Mouse (Mus musculus) embryo, embryonic 11 days (tissue): ENCODE measurements at regions not wholly inside any gene's neighbourhood (a gene's known extent, or its start where the extent isn't known, plus 50 kb on each side); places are given as distances from the start of the nearest gene placed in this dataset.

Experiments
- DNase-seq: peaks from one replicate; pipeline ENCODE4 v3.0.0-alpha.2; 2015

DNA sequence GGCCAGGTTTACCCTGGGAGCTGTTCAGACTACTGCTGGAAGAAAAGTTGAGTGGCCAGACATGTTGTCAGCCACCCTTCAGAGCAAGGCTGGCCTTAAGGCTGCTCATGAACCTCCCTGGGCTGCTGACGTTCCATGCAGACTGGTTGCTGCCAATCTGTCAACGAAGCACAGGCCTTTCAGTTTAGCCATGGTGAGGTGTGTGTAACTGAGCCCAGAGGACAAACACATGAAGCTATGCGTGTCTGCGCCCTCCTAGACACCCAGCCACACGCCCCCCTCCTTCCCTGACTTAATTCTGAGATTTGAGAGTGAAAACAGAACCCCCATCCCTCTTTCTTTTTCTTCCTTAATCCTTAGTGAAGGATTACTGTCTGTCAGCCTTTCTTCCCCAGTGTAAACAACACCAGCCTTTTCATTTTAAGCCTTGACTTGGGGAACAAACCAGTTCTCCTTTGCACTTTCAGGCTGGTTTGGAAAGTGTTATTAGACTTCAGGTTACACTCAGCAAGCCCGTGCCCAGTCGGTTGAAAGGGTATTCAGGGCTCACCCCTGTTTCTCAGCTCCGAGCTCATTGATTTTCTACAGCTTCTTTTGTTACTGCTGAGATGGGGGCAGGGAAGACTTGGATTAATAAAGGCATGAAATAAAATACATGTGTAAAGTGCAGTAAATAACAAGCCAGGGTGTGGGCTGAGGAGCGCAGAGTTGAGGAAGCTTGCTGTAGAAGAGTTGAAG, 379.4 kb downstream of the Dmrt2 start:
- peak; percentile 16 for DNase-seq

DNA sequence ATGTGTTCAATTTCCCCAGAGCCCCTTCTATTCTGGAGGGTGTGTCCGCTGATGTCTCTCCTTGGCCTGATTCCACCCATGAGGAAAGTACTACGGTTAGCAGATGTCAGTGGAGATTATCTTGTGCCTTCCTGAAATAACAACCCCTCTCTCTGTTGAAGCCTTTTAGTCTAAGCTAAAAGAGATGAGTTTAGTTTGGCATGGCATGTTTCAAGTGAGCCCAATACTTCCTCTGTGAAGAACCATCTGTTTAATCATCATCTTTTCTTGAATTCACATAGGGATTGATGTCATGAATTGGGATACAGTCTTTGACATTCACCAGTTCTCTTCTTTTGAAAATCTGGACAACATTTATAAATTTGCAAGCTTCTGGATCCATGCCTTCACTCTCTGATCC, 387.5 kb downstream of the Dmrt2 start:
- no peak for DNase-seq

DNA sequence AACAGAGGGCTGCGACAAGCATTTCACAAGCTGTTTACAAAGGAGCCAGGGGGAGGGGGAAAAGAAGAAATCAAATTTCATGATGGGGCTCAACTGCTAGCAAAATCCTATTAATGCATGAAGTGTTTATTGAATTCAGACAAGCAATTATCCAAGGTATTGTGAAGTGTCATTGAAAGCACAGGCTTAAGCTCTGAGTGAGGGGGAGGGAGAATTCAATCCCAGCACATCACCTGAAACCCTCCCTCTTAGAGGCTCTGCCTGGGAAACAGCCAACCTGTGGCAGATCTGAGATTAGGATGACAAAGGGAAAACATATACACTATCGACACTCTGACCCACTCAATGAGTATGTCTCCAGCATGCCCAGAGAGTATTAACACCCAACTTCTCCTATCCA, 396.3 kb downstream of the Dmrt2 start:
- no peak for DNase-seq

DNA sequence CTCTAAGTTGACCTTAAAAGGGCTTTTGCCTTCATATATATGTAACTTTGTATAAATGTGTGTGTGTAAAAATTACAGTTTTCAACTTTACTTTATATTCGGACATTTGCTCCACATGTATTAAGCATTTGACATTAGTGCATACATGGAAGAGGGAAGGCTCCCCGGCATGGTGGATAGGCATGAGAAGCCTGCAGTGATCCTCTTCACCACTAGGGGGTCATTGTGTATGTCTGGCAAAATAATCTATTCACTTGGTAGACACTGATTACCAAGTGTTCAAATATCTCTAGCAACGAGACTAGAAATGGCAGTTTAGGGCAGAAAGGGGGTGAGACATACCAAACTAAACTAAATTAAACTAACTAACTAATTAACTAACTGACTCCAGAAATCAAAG, 397.7 kb downstream of the Dmrt2 start:
- DNase-seq = no peak

DNA sequence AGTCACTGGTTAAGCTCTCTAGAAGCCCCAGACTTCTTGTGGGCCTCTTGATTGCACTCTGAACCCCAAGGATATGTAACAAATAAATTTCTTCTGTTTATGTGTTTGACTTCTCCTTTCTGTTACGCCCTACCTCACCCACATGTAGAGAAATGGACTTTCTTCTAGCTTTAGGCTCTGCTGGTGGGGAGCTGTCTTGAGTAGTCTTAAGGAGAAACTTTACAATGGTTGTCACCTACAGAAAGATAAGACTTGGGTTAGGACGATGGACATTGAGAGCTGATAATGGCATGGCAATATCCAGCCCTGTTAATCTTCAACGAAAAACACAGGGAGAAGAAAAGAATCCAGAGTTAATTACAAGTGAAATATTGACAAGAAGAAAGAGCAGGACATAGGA, 416.1 kb downstream of the Dmrt2 start:
- no peak for DNase-seq

DNA sequence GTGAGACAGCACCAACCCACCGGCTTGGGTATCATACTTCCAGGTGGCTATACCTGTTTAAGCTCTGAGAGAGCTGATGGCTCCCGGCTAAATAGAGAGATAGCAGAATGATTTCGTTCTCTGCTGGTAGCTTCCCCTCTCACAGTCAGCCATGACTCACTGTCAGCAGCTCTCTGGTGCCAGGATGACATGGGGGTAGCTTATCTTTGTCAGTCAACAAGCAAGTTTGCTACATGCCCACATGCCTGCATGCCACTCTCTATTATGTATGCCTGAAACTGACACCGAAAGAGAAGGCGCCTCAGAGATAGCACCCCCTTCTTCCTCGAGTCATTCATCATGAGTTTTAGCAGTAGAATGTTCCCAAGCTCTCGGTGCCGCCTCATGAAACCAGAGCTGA, 419.2 kb downstream of the Dmrt2 start:
- no peak for DNase-seq

DNA sequence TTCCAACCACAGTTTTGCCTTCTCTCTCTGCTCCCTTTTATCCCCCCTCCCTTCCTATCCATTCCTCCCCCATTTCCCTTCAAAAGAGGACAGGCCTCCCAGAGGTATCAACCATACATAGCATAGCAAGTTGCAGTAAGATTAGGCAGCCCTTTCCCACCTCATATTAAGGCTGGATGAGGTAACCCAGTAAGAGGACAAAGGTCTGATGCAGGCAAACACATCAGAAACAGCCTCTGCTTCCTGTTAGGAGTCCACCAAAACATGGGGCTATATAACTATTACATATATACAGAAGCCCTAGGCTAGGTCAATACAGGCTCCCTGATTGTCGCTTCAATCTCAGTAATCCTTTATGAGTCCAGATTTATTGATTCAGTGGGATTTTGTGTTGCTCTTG, 421.6 kb downstream of the Dmrt2 start:
- DNase-seq = no peak

DNA sequence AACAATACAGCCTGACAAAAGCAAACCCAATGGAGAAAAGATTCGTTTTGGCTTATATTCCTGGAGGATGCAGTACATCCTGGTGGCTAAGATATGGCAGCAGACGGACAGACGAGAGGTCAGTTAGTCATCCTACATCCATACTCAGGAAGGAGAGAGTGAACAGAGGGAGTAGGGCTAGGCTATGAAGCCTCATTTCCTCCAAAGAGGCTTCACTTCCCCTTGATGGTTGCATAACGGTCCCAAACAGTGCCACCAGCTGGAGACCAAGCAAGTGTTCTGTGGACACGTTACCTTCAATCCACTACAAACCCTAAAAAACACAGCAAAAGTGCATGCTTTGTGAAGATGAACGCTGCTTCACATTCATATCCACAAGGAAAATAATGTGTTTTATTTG, 442.1 kb downstream of the Dmrt2 start:
- DNase-seq = no peak

DNA sequence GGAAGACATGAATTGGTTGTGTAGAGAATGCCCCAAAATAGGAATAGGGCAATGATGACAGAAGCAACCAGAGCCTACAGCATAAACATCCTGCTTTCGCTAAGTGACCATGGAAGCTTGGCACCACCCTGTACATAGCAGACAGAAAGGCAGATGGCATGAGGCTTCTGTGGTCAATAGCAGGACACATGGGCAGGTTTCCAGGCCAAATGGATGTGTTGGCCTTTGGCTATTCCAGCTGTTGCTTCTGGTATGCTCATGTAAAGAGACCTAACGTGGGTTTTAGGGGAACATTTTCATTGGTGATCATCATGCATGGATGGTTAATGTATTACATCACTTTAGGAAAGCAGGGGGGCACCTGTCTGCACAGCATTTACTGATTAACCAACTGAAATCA, 456.2 kb downstream of the Dmrt2 start:
- DNase-seq = no peak

DNA sequence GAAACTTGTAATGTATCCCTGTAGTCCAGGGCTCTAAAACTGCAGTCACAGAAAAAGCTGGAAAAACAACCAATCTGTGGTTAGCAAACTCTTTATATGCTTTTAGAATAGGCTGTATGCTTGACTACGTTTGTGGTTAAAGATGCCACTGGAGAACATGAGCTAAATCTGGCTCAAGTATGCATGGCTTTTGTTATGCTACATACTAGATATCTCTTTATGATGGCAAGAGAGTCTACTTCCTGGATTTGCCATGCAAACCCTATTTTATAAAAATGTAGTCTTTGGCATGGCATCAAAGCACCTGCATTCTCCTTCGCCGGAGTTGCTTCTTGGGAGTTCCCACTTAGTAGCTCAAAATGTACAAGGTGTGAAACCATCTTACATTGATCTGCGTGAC, 462.2 kb downstream of the Dmrt2 start:
- no peak for DNase-seq

DNA sequence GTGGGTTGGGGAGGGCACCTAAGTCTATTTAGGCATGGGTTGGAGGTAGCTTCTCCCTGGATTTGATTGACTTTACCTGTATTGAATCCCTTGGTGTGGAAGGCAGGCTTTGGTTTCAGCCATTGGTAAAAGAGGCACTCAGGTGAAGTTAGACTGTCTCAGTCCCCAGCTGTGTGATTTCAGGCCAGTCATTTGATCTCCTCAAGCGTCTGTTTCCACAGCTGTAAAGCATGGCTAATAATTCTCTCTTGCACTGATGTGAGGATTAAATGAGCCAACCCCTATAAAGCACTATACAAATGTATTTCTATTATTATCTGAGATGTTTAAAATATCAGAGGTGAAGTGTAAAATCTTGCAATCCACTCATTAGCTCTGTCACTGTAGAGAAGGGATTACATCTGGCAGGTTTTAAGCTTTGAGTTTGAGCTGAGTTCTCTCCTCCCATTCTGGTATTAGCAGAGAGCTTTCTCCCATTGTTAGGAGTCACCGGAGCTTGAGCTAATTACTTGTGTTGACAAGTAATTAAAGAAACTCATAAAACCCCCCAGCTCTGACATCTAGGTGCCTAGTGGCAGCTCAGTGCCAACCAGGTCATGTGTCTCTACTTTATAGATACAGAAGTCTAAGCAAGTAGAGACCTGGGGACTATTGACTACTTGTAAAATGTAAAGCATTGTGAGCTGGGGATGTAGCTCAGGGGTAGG, 463.3 kb downstream of the Dmrt2 start:
- DNase-seq = peak; percentile 8

DNA sequence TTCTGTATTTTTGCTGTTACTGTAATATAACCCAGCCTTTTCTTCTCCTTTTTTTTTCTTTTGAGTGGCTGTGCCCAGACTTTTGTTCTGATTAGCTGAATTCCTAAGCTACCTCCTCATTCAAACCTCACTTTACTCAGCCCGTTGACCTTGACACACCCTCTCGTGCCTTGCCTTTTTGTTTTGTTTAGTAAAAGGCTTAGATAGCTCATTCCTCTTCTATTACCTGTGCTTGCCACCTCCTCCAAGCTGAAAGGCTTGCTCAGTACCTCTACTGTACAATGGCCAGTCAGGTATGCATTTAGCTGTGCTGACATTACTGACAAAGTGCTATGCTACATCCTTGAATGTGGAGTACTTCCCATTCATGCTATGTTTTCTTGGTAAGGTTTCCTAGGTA, 464.2 kb upstream of the Smarca2 start:
- DNase-seq = no peak

DNA sequence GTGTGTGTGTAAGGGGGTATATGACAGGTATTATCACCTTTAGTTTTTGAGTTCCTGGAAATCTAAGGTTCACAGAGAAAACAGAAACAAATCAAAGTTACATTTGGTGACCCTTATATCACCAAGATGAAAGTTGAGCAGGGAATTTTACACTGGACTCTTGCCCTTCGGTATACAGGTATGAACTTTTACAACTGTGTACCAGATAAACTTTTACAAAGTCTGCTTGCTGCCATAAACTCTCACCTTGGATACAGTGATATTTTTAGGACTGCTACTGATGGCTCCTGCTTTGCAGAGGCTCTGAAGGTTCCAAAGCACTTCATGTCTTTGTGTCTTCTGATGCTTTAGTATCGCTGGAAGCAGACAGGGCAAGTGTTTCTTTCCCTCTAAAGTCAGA, 461.3 kb upstream of the Smarca2 start:
- DNase-seq = no peak

DNA sequence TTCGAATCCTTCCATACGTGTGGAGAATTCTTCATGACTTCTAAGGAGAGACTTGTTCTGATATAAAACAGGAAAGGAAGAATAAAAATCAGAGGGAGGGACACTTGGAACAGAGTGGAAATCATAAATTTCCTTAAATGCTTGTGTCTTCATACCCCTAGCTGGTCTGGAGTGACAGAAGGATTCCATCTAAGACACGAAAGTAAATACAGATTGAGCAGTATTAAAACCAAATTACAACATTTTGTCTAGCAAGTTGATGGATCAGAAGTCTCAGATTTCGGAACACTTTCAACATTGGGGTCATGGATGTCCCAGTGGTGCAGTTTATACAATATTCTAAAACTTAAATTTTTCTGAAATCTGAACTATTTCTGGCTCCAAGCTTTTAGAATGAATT, 453.6 kb upstream of the Smarca2 start:
- DNase-seq = no peak

DNA sequence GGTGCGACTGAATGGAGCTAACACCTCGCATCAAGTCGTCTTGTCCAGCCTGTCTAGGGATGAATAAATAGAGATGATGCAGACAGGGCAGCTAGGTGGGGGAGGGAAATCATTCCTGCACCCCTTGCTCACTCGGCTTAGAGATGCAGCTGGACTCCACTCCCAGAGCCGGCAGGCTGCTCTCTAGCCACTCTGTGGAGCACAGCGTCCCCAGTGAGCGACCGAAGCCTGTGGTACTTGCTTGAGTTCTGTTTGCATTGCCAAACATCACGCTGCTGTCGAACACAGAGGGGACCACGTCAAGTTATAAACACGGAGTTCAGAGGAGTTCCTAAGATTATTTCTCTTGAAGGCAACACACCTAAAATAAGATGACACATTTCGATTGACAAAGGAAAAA, 439.9 kb upstream of the Smarca2 start:
- peak; percentile 31 for DNase-seq

DNA sequence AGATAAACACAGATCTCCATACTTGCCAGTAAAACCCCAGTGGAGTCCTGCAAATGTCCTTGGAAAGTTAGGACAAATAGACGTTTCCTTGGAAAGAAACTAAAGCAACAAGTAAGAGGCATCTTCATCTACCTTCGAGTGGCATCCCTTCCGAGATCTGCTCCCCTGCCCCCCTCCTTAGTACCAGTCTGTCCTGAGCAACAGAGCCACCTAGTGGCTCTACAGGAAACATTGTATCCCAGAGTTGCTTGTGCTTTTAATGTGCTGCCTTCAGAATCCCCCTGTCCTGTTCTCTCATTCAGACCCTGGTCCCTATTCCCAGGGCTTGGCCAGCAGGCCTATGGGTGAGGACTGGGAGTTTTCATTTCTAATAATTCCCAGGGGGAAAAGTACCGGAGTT, 423.1 kb upstream of the Smarca2 start:
- DNase-seq = peak; percentile 55

DNA sequence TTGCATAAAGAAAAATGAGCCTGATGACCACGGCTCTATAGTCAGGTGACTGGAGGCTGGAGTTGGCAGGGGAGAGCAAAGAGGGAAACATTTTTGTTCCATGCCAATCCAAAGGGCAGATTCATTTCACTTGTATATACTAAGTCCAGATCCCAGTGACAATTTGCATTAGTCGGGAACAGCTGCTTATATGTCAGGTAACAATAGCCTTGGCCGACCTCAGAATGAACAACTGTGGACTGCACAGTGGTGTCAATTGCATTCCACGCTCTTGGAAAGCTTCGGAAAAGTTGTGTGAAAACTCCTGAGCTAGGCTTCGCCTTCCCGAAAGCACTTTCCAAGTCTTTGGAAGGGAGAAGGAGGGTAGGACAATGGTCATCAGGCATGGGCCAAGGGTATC, 419.8 kb upstream of the Smarca2 start:
- DNase-seq = no peak

DNA sequence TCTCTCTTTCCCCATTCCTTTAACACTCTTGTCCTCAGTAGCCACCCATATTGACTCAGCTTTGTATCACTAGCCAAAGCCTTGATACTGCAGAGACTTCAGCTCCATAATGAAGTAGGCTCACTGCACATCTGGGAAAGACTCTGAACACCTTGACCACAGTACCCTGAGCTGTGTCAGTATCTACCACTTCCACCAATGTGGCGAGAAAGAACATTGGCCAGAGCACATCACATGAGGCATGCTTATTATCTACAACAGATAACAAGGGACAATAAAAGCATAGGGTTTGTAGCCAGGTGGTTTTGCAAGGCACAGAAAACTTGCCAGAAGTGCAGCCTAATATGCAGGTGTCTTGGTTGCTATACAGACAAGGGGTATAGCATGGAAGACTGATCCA, 414.0 kb upstream of the Smarca2 start:
- DNase-seq = no peak

DNA sequence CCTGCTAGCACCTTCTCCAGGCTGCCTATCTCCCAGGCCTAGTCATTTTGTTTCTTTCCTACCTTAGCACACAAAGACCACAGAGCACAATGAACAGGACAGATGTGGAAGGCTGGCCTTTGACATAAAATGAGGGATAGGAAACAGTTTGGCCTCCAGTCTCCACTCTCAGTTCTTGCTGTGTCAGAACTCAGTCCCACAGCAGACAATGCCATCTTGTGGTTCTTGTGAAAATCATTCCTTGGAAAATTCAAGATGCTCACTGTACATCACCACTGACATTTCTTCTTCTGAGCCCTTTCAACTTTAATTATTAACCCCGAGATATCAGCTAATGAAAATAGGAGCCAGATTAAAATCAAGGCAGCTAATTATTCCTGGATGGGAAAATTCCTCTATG, 411.2 kb upstream of the Smarca2 start:
- peak; percentile 41 for DNase-seq

DNA sequence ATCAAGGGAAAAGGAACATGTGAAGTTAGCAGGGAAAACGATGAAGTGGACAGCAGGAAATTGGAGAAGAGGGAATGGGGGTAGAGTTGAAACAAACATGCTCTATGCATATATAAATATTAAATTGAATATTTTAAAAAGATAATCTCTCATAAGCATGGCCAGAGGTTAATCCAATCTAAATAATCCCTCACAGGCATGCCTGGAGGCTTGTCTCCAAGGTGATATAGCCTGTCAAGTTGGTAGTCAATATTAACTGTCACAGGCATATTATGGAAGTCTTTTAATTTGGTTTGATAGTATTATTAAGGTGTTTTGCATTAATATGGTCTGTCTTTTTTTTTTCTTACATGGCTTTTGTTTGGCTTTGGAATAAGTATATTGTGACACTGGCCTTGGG, 396.1 kb upstream of the Smarca2 start:
- DNase-seq = no peak

DNA sequence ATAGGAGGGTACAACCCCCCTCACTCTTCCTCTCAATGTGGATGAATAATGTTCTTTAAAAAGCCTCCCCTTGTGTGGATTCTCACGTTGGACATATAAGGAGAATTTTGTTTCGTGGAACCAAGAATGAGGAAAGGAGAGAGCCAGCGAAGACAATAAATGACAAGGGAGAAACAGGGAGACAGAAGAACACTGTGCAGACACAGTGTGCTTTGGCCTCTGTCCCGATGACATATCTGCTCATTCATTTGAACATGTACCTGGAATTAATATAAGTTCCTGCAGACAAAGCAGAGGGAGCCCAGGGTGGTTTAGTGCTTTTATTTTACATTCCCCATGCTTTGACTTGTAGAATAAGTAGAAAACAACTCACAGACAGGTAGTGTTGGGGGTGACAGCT, 370.3 kb upstream of the Smarca2 start:
- no peak for DNase-seq

DNA sequence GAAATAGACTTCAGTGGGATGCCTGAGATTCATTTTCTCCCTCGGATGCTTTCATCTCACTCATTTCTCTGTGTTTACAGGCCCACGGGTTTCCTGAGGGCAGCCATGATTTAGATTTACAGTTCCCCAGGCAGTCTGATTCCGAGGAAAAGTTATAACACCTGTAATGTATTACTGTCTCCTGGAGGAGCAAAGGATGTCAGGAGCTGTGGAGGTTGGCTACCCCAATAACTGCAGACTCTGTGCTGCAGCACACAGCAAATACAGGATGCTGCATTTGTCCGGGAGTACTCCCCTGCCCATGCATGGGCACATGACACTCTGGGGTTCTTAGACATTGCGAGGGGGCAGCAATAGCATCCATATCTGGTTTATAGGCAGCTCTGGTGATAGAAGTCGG, 360.8 kb upstream of the Smarca2 start:
- peak; percentile 18 for DNase-seq

DNA sequence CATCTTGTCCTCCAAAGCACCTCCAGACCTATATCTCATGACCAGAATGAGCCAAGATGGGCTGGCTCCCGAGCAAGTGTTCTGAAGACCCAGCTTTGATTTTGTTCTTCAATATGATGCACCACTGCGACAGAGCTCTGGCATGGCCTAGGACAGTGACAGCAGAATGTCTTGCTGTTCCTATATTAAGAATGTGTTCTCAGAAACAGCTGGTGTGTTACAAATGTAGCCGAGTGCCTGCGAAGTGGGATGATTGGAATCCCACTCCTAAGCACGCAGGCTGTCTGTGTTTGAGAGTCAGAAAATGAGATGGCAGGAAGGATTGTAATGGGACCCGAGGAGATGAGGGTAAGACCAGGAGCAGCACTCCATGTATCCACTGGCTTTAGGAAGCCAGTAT, 355.1 kb upstream of the Smarca2 start:
- no peak for DNase-seq

DNA sequence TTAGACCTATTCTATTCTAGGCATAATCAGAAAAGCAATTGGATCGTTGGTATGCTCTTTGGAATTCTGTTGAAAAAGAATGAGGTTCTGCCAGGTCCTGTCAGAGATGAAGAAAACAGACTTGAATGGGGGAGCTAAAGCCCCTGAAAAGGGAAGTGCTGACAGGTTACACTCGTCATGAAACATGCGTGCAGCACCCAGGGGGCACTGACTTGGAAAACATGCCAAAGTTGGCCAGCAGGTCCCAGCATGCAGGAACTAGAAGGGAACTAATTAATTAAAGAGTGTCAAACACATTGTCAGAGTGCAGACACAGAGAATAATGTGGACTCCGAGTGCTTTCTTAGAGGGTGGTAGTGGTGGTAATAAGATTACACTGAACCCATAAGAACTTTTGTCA, 346.2 kb upstream of the Smarca2 start:
- DNase-seq = no peak

DNA sequence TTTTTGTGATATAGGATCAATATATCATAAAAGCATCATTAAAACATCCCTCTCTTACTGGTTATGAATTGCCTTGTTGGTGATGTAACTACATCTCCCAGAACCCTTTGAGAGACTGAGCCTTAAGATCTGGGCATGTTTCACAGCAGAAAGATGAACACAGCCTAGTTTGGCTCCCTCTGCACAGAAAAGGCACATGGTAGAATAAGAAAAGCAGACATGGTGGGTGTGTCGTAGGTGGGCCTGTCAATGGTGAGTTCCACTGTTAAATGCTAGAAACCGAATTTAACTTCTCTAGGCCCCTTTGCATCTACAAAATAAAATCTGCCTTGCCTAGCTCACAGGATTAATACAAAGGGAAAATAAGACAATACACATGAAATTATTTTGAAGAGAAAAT, 343.3 kb upstream of the Smarca2 start:
- DNase-seq = no peak
